Mouse (Mus musculus) liver, postnatal 0 days (tissue): ENCODE results near the gene Krt7. TPM values are rescaled to one million over a fixed set of nuclear protein-coding genes. Genes with fewer than 3 reads are reported as not detected.
A peak's percentile ranks its signal among the peaks of the same experiment; 100 is the strongest.

Source experiments
- ATAC-seq: fragments of 200-750 bp; cut with Nextera tagmentation; 2 replicates; pipeline ENCODE4 v1.8.0; 2017; ENCODE audit warnings: mild to moderate bottlenecking, moderate library complexity
- DNase-seq: peaks from one replicate; pipeline ENCODE4 v3.0.0-alpha.2; 2016
- H3K27ac ChIP-seq: fragments of 300-500 bp; sonication (generic); 2 replicates; pipeline ENCODE4 v1.5.1; 2014; ENCODE audit warnings: antibody characterized with exemption, moderate library complexity, mild to moderate bottlenecking, low read depth
- H3K27me3 ChIP-seq: fragments of 300-500 bp; sonication (generic); 2 replicates; pipeline ENCODE4 v1.6.1; 2014; ENCODE audit warnings: low read length, control low read depth, mixed read lengths; ENCODE audit not compliant: insufficient read depth
- H3K36me3 ChIP-seq: fragments of 300-500 bp; sonication (generic); replicated peaks from 2 replicates; pipeline ENCODE4 v1.6.1; 2014; ENCODE audit warnings: mild to moderate bottlenecking, control low read depth, low read length, moderate library complexity, mixed read lengths; ENCODE audit not compliant: insufficient read depth
- H3K4me1 ChIP-seq: fragments of 300-500 bp; sonication (generic); 2 replicates; pipeline ENCODE4 v1.6.1; 2014; ENCODE audit warnings: antibody characterized with exemption, mild to moderate bottlenecking, control low read depth; ENCODE audit not compliant: insufficient read depth
- H3K4me2 ChIP-seq: fragments of 300-500 bp; sonication (generic); 2 replicates; pipeline ENCODE4 v1.6.1; 2014; ENCODE audit warnings: low read depth, mild to moderate bottlenecking, low read length, moderate library complexity, mixed read lengths
- H3K4me3 ChIP-seq: fragments of 300-500 bp; sonication (generic); 2 replicates; pipeline ENCODE4 v1.5.1; 2014; ENCODE audit warnings: low read depth, low read length
- H3K9ac ChIP-seq: fragments of 300-500 bp; sonication (generic); replicated peaks from 2 replicates; pipeline ENCODE4 v1.6.1; 2014; ENCODE audit warnings: mild to moderate bottlenecking, moderate library complexity
- H3K9me3 ChIP-seq: fragments of 300-500 bp; sonication (generic); 2 replicates; pipeline ENCODE4 v1.6.1; 2016; ENCODE audit warnings: mild to moderate bottlenecking, control low read depth, low read length, mixed read lengths
- CTCF ChIP-seq: sonication (generic); IDR thresholded peaks from 2 replicates; pipeline ENCODE4 v1.5.1; 2016; ENCODE audit warnings: antibody characterized with exemption, low read depth
- EP300 ChIP-seq: IDR thresholded peaks from 2 replicates; pipeline ENCODE4 v1.6.1; 2016; ENCODE audit warnings: antibody characterized with exemption, low read depth, mild to moderate bottlenecking
- WGBS: fragments of 180-500 bp; shearing (Covaris S2); extraction: QIAGEN DNeasy Blood & Tissue Kit; methylation state at CpG from one replicate; pipeline ENCODE4 v1.1.7; 2014; ENCODE audit not compliant: insufficient replicate concordance; 5-methylcytosine and 5-hydroxymethylcytosine counted together
- microRNA counts: library from miRNA; unstranded; fragments of <30 nt; microRNA quantifications from one replicate; lab custom pipeline; 2015
- microRNA-seq: library from miRNA; unstranded; fragments of <30 nt; microRNA quantifications from one replicate; pipeline ENCODE4, GENCODE M21; 2016
- polyA plus RNA-seq: library from polyadenylated mRNA; unstranded; fragments of >200 nt; fragmentation: Nextera tagmentation; extraction: Ambion mirVana; gene quantifications from 2 replicates; pipeline ENCODE4 v1.2.1, GENCODE M21; 2015

Krt7 gene
- polyA plus RNA-seq, 1 experiment from 2014 or later = 2.4 TPM

DNA sequence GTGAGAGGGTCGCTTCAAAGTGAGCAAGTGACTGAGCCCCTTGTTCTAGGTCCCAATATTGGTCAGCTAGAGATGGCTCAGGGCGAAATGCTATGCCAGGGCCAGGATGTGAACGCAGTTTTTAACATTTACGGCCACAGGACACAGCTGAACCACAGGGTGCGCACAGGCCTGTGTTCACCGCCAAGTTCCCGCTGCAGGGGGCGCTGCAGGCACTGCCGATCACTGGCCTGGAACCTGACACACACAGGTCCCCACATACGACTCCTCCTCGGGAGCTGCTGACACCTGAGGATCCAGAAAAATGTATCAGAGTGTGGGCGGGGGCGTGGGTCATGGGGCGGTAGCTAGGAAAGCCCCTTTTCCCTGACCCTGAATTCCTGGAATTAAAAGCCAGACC, 48.4 kb downstream of the Krt7 start:
- Histone ChIP-seq H3K36me3 (no peaks in the 10 kb centered on the region), H3K4me2 (no peak overlapping the region), H3K4me3 (no peak overlapping the region), H3K9ac (no peak overlapping the region), H3K9me3 (0 out of 2 replicates have a peak, but pooled peaks cover 2% of the 10 kb centered on the region), H3K27ac (no peak overlapping the region), H3K4me1 (no peaks in the 10 kb centered on the region), H3K27me3 (no peaks in the 10 kb centered on the region)
- no peak for ATAC-seq
- WGBS = 66% methylated on average over 14 of the region's 14 CpGs
- DNase-seq = peak; percentile 29
- TF ChIP-seq CTCF (peak; percentile 33), EP300 (no peak)

DNA sequence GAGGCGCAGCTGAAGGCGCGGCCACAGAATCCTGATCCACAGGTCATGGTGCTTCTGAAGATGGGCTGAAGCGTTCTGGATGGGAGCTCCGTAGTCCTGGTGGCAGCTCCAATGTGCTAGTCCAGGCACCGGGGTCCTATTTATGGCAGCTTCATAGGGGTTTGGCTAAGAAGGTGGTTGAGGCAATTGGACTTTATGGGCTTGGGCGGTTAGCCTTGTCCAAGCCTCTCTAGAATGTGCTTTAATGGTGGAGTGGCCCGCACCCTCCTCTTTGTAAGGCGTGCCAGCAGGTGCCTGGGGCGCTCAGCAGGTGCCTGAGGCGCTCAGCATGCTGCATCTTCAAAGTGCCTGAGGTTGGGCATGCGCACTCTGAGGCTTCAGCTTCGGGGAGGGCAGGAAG, 52.8 kb downstream of the Krt7 start, which contains the start of gene Krt81:
Gene Krt81 (minus strand): TSS at position 101 of the 400 bp plus-strand sequence.
- Histone ChIP-seq H3K4me2 (no peak within 1 kb of the TSS), H3K36me3 (no peaks in the 10 kb centered on the region), H3K27me3 (no peaks in the 10 kb centered on the region), H3K9ac (no peak within 1 kb of the TSS), H3K27ac (no peak within 1 kb of the TSS), H3K4me3 (no peak within 1 kb of the TSS), H3K9me3 (no peaks in the 10 kb centered on the region), H3K4me1 (no peaks in the 10 kb centered on the region)
- WGBS = 75% methylated on average over 13 of the region's 13 CpGs
- TF ChIP-seq CTCF (no peak), EP300 (no peak)
- ATAC-seq (no peak), DNase-seq (no peak)

DNA sequence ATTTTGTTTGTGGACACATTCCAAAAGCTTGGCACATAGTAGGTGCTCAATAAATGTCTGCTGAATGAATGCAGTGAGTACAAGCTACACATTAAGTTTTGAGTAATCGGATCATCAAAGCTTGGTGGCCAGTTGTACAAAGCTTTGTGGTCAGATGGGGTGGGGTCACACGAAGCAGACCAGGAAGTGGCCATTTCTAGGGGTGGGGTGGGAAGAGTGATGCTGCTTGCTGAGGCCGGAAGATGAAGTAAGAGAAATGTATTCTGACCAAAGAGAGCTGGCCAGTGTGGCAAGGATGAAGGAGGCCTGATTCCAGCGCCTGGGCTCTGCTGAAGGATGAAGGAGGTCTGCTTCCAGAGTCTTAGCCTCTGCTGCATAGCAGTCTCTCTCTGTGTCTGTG, 58.2 kb downstream of the Krt7 start:
- H3K9ac ChIP-seq = no peak overlapping the region
- H3K36me3 ChIP-seq = no peaks in the 10 kb centered on the region
- ATAC-seq (no peak), DNase-seq (no peak)
- H3K9me3 ChIP-seq = no peaks in the 10 kb centered on the region
- TF ChIP-seq CTCF (no peak), EP300 (no peak)
- no peak overlapping the region for H3K4me2 ChIP-seq
- no peaks in the 10 kb centered on the region for H3K4me1 ChIP-seq
- H3K27ac ChIP-seq = no peak overlapping the region
- H3K4me3 ChIP-seq = no peak overlapping the region
- 46% methylated on average over 4 of the region's 4 CpGs for WGBS
- H3K27me3 ChIP-seq = no peaks in the 10 kb centered on the region

DNA sequence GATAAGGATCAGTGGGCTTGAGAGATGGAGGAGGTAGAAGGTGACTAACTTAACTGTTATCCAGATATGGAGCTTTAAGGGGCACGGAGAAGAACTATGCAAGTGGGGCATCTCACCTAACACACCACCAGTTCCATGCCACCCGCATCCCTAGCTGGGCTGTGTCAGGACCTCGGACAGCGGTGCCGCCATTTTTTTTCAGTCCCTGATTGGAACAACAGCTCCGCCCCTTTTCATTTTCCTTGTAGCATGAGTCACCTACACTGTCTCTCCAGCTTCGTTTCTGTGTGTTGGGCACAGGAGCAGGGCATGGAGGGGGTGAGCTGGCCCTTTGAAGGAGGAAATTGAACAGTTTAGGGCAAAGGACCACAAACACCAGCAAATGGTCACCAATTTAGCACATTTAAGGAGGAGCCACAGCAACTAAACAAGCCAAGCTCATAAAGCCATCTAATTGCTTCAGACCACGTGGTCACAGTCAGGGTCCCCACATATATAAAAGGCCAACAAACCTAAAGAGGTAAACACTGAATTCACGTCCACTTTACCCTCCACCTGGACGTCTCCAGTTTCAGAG, 62.2 kb downstream of the Krt7 start, which contains the start of gene Krt86:
Gene Krt86 (plus strand): TSS at position 527 of the 577 bp plus-strand sequence.
- TF ChIP-seq CTCF = no peak
- no peak for TF ChIP-seq EP300
- whole genome bisulfite sequencing = 20% methylated on average over 10 of the region's 10 CpGs
- Histone ChIP-seq H3K4me3 (no peak within 1 kb of the TSS), H3K9ac (no peak within 1 kb of the TSS), H3K36me3 (no peaks in the 10 kb centered on the region), H3K27ac (no peak within 1 kb of the TSS), H3K4me1 (no peaks in the 10 kb centered on the region), H3K9me3 (no peaks in the 10 kb centered on the region), H3K27me3 (no peaks in the 10 kb centered on the region), H3K4me2 (no peak within 1 kb of the TSS)
- ATAC-seq = no peak
- DNase-seq = peak; percentile 51

DNA sequence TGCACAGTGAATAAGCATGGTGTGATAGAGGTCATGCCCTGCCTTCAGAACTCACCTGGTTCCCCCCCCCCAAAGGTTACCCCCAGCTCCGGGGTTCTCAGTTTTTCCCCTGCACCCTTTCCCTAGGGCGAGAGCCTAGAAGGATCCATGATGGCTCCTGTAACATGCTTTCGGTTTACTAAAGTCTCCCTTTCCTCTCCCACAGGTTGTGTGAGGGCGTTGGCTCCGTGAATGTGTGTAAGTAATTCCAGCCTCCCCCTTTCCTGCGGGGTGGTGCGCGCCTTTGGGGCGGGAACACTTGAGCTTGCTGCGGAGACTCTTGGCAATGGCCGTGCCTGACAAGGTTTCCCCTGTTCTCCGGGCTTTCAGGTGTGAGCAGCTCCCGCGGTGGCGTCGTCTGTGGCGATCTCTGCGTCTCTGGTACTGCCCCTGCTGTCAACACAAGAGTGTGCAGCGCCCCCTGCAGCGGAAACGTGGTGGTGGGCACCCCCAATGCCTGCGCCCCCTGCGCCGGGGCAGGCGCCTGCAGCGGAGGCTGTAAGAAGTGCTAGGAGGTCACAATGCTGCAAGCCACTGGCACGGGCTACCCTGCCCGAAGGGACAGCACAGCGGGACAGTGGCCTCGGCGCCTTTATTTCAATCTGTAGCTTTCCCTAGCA, 68.3 kb downstream of the Krt7 start:
- Histone ChIP-seq H3K27ac (no peak overlapping the region), H3K9ac (no peak overlapping the region), H3K36me3 (no peaks in the 10 kb centered on the region), H3K27me3 (peaks cover 10% of the 10 kb centered on the region), H3K4me2 (peak overlapping the region; percentile 55), H3K9me3 (no peaks in the 10 kb centered on the region), H3K4me1 (no peaks in the 10 kb centered on the region), H3K4me3 (no peak overlapping the region)
- ATAC-seq = no peak
- WGBS = 8% methylated on average over 31 of the region's 31 CpGs
- DNase-seq = peak; percentile 58
- TF ChIP-seq EP300 = no peak
- peak; percentile 54 for TF ChIP-seq CTCF

DNA sequence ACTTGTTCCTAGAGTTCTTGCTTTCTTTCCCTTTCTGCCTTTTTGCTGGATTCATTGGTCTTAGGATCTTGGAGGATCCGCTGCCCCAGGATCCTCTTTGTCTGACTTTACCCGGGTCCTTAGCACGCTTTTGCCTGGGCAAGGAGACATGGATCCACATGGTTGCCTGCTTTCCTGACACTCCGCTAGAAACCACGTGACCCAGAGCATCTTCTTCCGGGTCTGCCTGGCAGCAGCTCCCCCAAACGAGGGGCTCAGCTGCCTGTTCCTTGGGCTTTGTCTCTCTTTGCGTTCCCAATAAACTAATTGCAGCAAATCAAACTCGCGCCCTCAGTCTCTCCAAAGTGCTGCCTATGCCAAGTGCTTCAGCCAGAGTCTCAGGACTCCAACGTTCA, 68.8 kb downstream of the Krt7 start:
- H3K9me3 ChIP-seq = no peaks in the 10 kb centered on the region
- no peak overlapping the region for H3K9ac ChIP-seq
- H3K4me2 ChIP-seq = peak overlapping the region; percentile 55
- no peaks in the 10 kb centered on the region for H3K36me3 ChIP-seq
- H3K4me1 ChIP-seq = peaks cover 2% of the 10 kb centered on the region; the same call in 1 of the 2 replicates
- no peak overlapping the region for H3K27ac ChIP-seq
- no peak overlapping the region for H3K4me3 ChIP-seq
- no peak for TF ChIP-seq CTCF
- peaks cover 10% of the 10 kb centered on the region for H3K27me3 ChIP-seq
- 32% methylated on average over 11 of the region's 11 CpGs for WGBS
- DNase-seq (no peak), ATAC-seq (no peak)

MicroRNAs encoded within 50 kb of the gene (microRNA counts, 519-probe panel; counts per million panel counts)
- microRNA mmu-miR-1941-3p (lab: Ali Mortazavi, UCI) = not detected
- microRNA mmu-miR-1941-5p (lab: Ali Mortazavi, UCI) = not detected

Small RNA genes within 50 kb of the gene (microRNA-seq; reads per million reads assigned to microRNA genes)
- not detected for gene Mir1941

Other genes starting within 250 kb of the Krt7 start
- 2.2 TPM in 2 replicates for gene Acvr1b, start 237.0 kb upstream of the Krt7 start, polyA plus RNA-seq
- gene Grasp, start 186.9 kb upstream of the Krt7 start, polyA plus RNA-seq = 0.35 and 0.54 TPM in 2 replicates
- gene Nr4a1, start 156.8 kb upstream of the Krt7 start, polyA plus RNA-seq = 0.96 and 1.1 TPM in 2 replicates
- gene Atg101, start 126.8 kb upstream of the Krt7 start, polyA plus RNA-seq = 33.8 and 34.4 TPM in 2 replicates
- gene 6030408B16Rik, start 117.8 kb upstream of the Krt7 start, polyA plus RNA-seq = 0.36 and 0.45 TPM in 2 replicates
- gene Krt80, start 40.9 kb upstream of the Krt7 start, polyA plus RNA-seq = 0.31 and 0.38 TPM in 2 replicates
- gene Krt87, start 27.8 kb downstream of the Krt7 start, polyA plus RNA-seq = not detected in 2 replicates
- not detected in 2 replicates for gene Krt88, start 36.7 kb downstream of the Krt7 start, polyA plus RNA-seq
- gene Krt81, start 52.7 kb downstream of the Krt7 start, polyA plus RNA-seq = not detected in 2 replicates
- not detected in 2 replicates for gene Krt86, start 62.4 kb downstream of the Krt7 start, polyA plus RNA-seq
- gene Krt83, start 80.5 kb downstream of the Krt7 start, polyA plus RNA-seq = 0.33 and 0.58 TPM in 2 replicates
- not detected in 2 replicates for gene Gm49425, start 106.2 kb downstream of the Krt7 start, polyA plus RNA-seq
- gene Krt84, start 121.8 kb downstream of the Krt7 start, polyA plus RNA-seq = not detected in 2 replicates
- not detected in 2 replicates for gene Krt82, start 139.6 kb downstream of the Krt7 start, polyA plus RNA-seq
- gene Krt90, start 151.9 kb downstream of the Krt7 start, polyA plus RNA-seq = not detected in 2 replicates
- not detected in 2 replicates for gene Krt75, start 162.9 kb downstream of the Krt7 start, polyA plus RNA-seq
- not detected in 2 replicates for gene Gm5414, start 217.1 kb downstream of the Krt7 start, polyA plus RNA-seq
- gene Gm5478, start 236.3 kb downstream of the Krt7 start, polyA plus RNA-seq = not detected in 2 replicates